ENCODE assay signal across 8 mouse cellular contexts in the genomic region with DNA sequence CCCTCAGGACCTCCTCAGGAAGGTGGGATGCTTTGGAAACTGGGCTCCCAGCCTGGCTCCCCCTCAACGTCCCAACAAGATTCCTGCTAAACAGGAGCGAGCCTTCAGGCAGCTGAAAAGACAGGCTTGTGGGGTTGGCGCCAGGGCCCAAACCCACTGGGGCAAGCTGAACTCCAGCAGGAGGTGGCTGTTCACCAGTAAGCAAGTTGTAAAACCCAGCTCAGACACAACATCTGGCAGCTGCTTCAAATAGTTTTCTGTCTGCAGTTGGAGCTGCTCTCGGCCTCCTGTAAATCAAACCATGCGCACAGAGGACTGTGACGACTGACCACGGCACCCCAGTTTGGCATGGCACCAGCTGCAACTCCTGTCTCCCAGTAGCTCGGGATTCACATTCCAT.
DNase-seq lines count a peak whose midpoint lies in the region; ATAC-seq and TF ChIP-seq lines count a peak whose summit lies in the region.

No protein-coding gene starts in this region.

- H3K4me1 ChIP-seq in liver, postnatal 0 days (ENCODE audit: insufficient read depth), result no peaks in the 10 kb centered on the region
- peaks cover 19% of the 10 kb centered on the region; the same call in 1 of the 2 replicates for H3K4me1 ChIP-seq in hindbrain, postnatal 0 days (ENCODE audit: insufficient read depth, low read length)

- peak overlapping the region; percentile 55; the same call in 1 of the 2 replicates for H3K27ac ChIP-seq in liver, postnatal 0 days (ENCODE audit: low read depth)
- H3K27ac ChIP-seq in hindbrain, postnatal 0 days, result peak overlapping the region; percentile 70

- no peak overlapping the region for H3K4me2 ChIP-seq in liver, postnatal 0 days (ENCODE audit: low read depth, low read length)
- no peak overlapping the region for H3K4me2 ChIP-seq in hindbrain, postnatal 0 days (ENCODE audit: low read depth, low read length)

- no peak overlapping the region for H3K4me3 ChIP-seq in liver, postnatal 0 days (ENCODE audit: low read depth, low read length)
- H3K4me3 ChIP-seq in hindbrain, postnatal 0 days (ENCODE audit: low read length), result no peak overlapping the region

- no peak for DNase-seq in liver, postnatal 0 days
- DNase-seq in liver, result no peak
- DNase-seq in gastrocnemius, adult 8-10 months (ENCODE audit: low spot score in 2 of 2), result peak; percentile 40 to 52
- DNase-seq in hindbrain, postnatal 0 days (ENCODE audit: low spot score), result no peak
- DNase-seq in lung, postnatal 10 days, result peak; percentile 80
- DNase-seq in right cerebral cortex, postnatal 4 days, result no peak
- no peak for DNase-seq in T-cell, adult 2 months (ENCODE audit: low spot score)
- no peak for DNase-seq in thymus, postnatal 0 days (ENCODE audit: low spot score)

- ATAC-seq in liver, postnatal 0 days, result no peak
- no peak for ATAC-seq in hindbrain, postnatal 0 days

- no peak for TF ChIP-seq EP300 in liver, postnatal 0 days (IDR thresholded peaks at IDR 0.05; ENCODE audit: low read depth)

- H3K9ac ChIP-seq in liver, postnatal 0 days (replicated peaks), result no peak overlapping the region
- no peak overlapping the region for H3K9ac ChIP-seq in hindbrain, postnatal 0 days (replicated peaks; ENCODE audit: low read length)

- TF ChIP-seq CTCF in liver, postnatal 0 days (IDR thresholded peaks at IDR 0.05; ENCODE audit: low read depth), result no peak
- no peak for TF ChIP-seq CTCF in hindbrain, postnatal 0 days (IDR thresholded peaks at IDR 0.05; ENCODE audit: low read depth)

- H3K27me3 ChIP-seq in liver, postnatal 0 days (ENCODE audit: insufficient read depth, low read length), result no peaks in the 10 kb centered on the region
- H3K27me3 ChIP-seq in hindbrain, postnatal 0 days (ENCODE audit: insufficient read depth, low read length), result no peaks in the 10 kb centered on the region

- H3K36me3 ChIP-seq in liver, postnatal 0 days (replicated peaks; ENCODE audit: insufficient read depth, low read length), result no peaks in the 10 kb centered on the region
- H3K36me3 ChIP-seq in hindbrain, postnatal 0 days (ENCODE audit: insufficient read depth, low read length), result no peaks in the 10 kb centered on the region

- 68% methylated on average over 8 of the region's 8 CpGs for WGBS in liver, postnatal 0 days (ENCODE audit: insufficient replicate concordance)
- WGBS in hindbrain, postnatal 0 days, result 39% methylated on average over 8 of the region's 8 CpGs

- no peaks in the 10 kb centered on the region for H3K9me3 ChIP-seq in liver, postnatal 0 days (ENCODE audit: low read length)
- H3K9me3 ChIP-seq in hindbrain, postnatal 0 days (ENCODE audit: low read length), result no peaks in the 10 kb centered on the region

Comparison
In these comparisons a context has a peak if more than half of its experiments do, and no peak if none do; other contexts are left out.
1. DNase-seq: peak in gastrocnemius, adult 8-10 months (2 of 2) and lung, postnatal 10 days (single experiment); none in liver, postnatal 0 days (single experiment), liver (single experiment), hindbrain, postnatal 0 days (single experiment), right cerebral cortex, postnatal 4 days (single experiment), T-cell, adult 2 months (single experiment) and thymus, postnatal 0 days (single experiment).